Mouse (Mus musculus) erythroblast, embryonic 14.5 days (primary cell): Measurements from ENCODE around the gene Bola2. TPM values are rescaled to one million over a fixed set of nuclear protein-coding genes. Genes with fewer than 3 reads are reported as not detected.

Source experiments
- H3K27me3 ChIP-seq: 2 replicates; pipeline ENCODE4 v1.6.1; 2012; ENCODE audit warnings: inconsistent platforms; ENCODE audit not compliant: control insufficient read depth
- H3K36me3 ChIP-seq: 2 replicates; pipeline ENCODE4 v1.6.1; 2012; ENCODE audit warnings: mild to moderate bottlenecking, inconsistent platforms; ENCODE audit not compliant: control insufficient read depth
- H3K4me1 ChIP-seq: 2 replicates; pipeline ENCODE4 v1.6.1; 2012; ENCODE audit warnings: inconsistent platforms; ENCODE audit not compliant: control insufficient read depth
- H3K4me3 ChIP-seq: replicated peaks from 2 replicates; pipeline ENCODE3; 2012; ENCODE audit warnings: moderate library complexity, mild to moderate bottlenecking, inconsistent platforms
- H3K9me3 ChIP-seq: 2 replicates; pipeline ENCODE4 v1.6.1; 2012; ENCODE audit warnings: low read length, inconsistent platforms, mixed read lengths; ENCODE audit not compliant: control insufficient read depth
- GATA1 ChIP-seq: IDR thresholded peaks from 2 replicates; pipeline ENCODE4 v1.6.1; 2012; ENCODE audit warnings: low read length, inconsistent platforms, mixed read lengths
- TAL1 ChIP-seq: IDR thresholded peaks from 3 replicates; pipeline ENCODE4 v1.6.1; 2012; ENCODE audit warnings: low read length, inconsistent platforms, mixed read lengths
- polyA plus RNA-seq: library from polyadenylated mRNA; stranded (reverse); fragments of >175 nt; gene quantifications from 2 replicates; pipeline ENCODE4 v1.2.3, GENCODE M21; 2012

Bola2 gene
- polyA plus RNA-seq, 1 experiment, result 14.8 TPM

- peaks cover 4% of the 10 kb centered on the region; the same call in 1 of the 2 replicates for H3K4me1 ChIP-seq
- H3K27me3 ChIP-seq, result no peaks in the 10 kb centered on the region
- TF ChIP-seq GATA1 (no peak), TAL1 (no peak)
- no peak overlapping the region for H3K4me3 ChIP-seq
- peaks cover 68% of the 10 kb centered on the region for H3K36me3 ChIP-seq
- H3K9me3 ChIP-seq, result no peaks in the 10 kb centered on the region
These were observed 31.6 kb upstream of the Bola2 start for GRCm38 (mm10) chr7:126663646-126664045.

GRCm38 (mm10) chr7:126665269-126665668 is 29.9 kb upstream of the Bola2 start:
- Histone ChIP-seq H3K4me1 (peaks cover 4% of the 10 kb centered on the region; the same call in 1 of the 2 replicates), H3K4me3 (no peak overlapping the region), H3K36me3 (peaks cover 81% of the 10 kb centered on the region), H3K9me3 (no peaks in the 10 kb centered on the region), H3K27me3 (no peaks in the 10 kb centered on the region)
- TF ChIP-seq GATA1 (no peak), TAL1 (no peak)

GRCm38 (mm10) chr7:126667495-126668090 is 27.6 kb upstream of the Bola2 start:
- Histone ChIP-seq H3K4me1 (peaks cover 4% of the 10 kb centered on the region; the same call in 1 of the 2 replicates), H3K4me3 (no peak overlapping the region), H3K27me3 (no peaks in the 10 kb centered on the region), H3K9me3 (no peaks in the 10 kb centered on the region), H3K36me3 (peaks cover 91% of the 10 kb centered on the region)
- TF ChIP-seq TAL1 (no peak), GATA1 (no peak)

- Histone ChIP-seq H3K9me3 (no peaks in the 10 kb centered on the region), H3K4me1 (peaks cover 4% of the 10 kb centered on the region; the same call in 1 of the 2 replicates)
These were observed 26.7 kb upstream of the Bola2 start for GRCm38 (mm10) chr7:126668452-126668851.

GRCm38 (mm10) chr7:126670152-126670551 is 25.0 kb upstream of the Bola2 start:
- no peak for TF ChIP-seq TAL1
- no peaks in the 10 kb centered on the region for H3K4me1 ChIP-seq
- peaks cover 90% of the 10 kb centered on the region for H3K36me3 ChIP-seq
- no peaks in the 10 kb centered on the region for H3K27me3 ChIP-seq
- H3K4me3 ChIP-seq, result no peak overlapping the region
- no peaks in the 10 kb centered on the region for H3K9me3 ChIP-seq

More at GRCm38 (mm10) chr7:126668452-126668851, 26.7 kb upstream of the Bola2 start:
- Histone ChIP-seq H3K4me3 (no peak overlapping the region), H3K36me3 (peaks cover 91% of the 10 kb centered on the region), H3K27me3 (no peaks in the 10 kb centered on the region)
- TF ChIP-seq TAL1, result no peak
- TF ChIP-seq GATA1, result no peak

GRCm38 (mm10) chr7:126672111-126672510 is 23.1 kb upstream of the Bola2 start:
- peaks cover 86% of the 10 kb centered on the region for H3K36me3 ChIP-seq
- TF ChIP-seq TAL1, result no peak
- TF ChIP-seq GATA1, result no peak
- H3K9me3 ChIP-seq, result no peaks in the 10 kb centered on the region
- no peaks in the 10 kb centered on the region for H3K4me1 ChIP-seq
- H3K4me3 ChIP-seq, result no peak overlapping the region
- H3K27me3 ChIP-seq, result no peaks in the 10 kb centered on the region

- Histone ChIP-seq H3K4me3 (no peak overlapping the region), H3K27me3 (no peaks in the 10 kb centered on the region), H3K36me3 (peaks cover 73% of the 10 kb centered on the region), H3K4me1 (no peaks in the 10 kb centered on the region), H3K9me3 (no peaks in the 10 kb centered on the region)
- no peak for TF ChIP-seq TAL1
These were observed 20.1 kb upstream of the Bola2 start for GRCm38 (mm10) chr7:126675104-126675503.

- H3K4me1 ChIP-seq, result no peaks in the 10 kb centered on the region
- TF ChIP-seq GATA1 (no peak), TAL1 (no peak)
- peaks cover 62% of the 10 kb centered on the region for H3K36me3 ChIP-seq
- no peaks in the 10 kb centered on the region for H3K9me3 ChIP-seq
- no peak within 1 kb of the TSS for H3K4me3 ChIP-seq
- H3K27me3 ChIP-seq, result no peaks in the 10 kb centered on the region
These were observed 19.0 kb upstream of the Bola2 start, which contains the start of gene Sult1a1 for GRCm38 (mm10) chr7:126676207-126676606. TSS of gene Sult1a1 (minus strand) at chr7:126676432.

- Histone ChIP-seq H3K27me3 (no peaks in the 10 kb centered on the region), H3K9me3 (no peaks in the 10 kb centered on the region), H3K4me1 (no peaks in the 10 kb centered on the region), H3K4me3 (no peak overlapping the region), H3K36me3 (peaks cover 57% of the 10 kb centered on the region)
- TF ChIP-seq TAL1, result no peak
- TF ChIP-seq GATA1, result no peak
These were observed 18.5 kb upstream of the Bola2 start for GRCm38 (mm10) chr7:126676631-126677220.

GRCm38 (mm10) chr7:126678545-126679341 is 16.5 kb upstream of the Bola2 start:
- TF ChIP-seq GATA1, result no peak
- no peak for TF ChIP-seq TAL1
- Histone ChIP-seq H3K4me1 (no peaks in the 10 kb centered on the region), H3K27me3 (no peaks in the 10 kb centered on the region), H3K36me3 (peaks cover 38% of the 10 kb centered on the region), H3K4me3 (no peak overlapping the region), H3K9me3 (no peaks in the 10 kb centered on the region)
